Mouse (Mus musculus): ENCODE results near the gene Ifitm10. TPM values are rescaled to one million over a fixed set of nuclear protein-coding genes. Genes with fewer than 3 reads are reported as not detected.
"Not testable (repeated sequence)": the region's sequence is repeated elsewhere in the genome, so short reads cannot be mapped to it uniquely, and the experiment has no call there.

The Ifitm10 gene
- polyA plus RNA-seq, 1 experiment from 2014 or later: 0.53 TPM

- no peak overlapping the region for H3K4me3 ChIP-seq
- H3K9me3 ChIP-seq (replicated peaks): no peaks in the 10 kb centered on the region
- no peak for DNase-seq (ENCODE audit: low spot score)
- no peaks in the 10 kb centered on the region for H3K27me3 ChIP-seq (ENCODE audit: low read depth, poor library complexity, severe bottlenecking)
- no peaks in the 10 kb centered on the region for H3K36me3 ChIP-seq
- WGBS: 65% methylated on average over 4 of the region's 4 CpGs
- H3K4me1 ChIP-seq: 0 out of 2 replicates have a peak, but pooled peaks cover 5% of the 10 kb centered on the region
- no peak overlapping the region for H3K27ac ChIP-seq
Measured at GRCm38 (mm10) chr7:142347542-142347941, 26.0 kb downstream of the Ifitm10 start.

GRCm38 (mm10) chr7:142342247-142342640, 31.3 kb downstream of the Ifitm10 start:
- WGBS: 86% methylated on average over 3 of the region's 3 CpGs
- no peaks in the 10 kb centered on the region for H3K9me3 ChIP-seq (replicated peaks)
- peaks cover 16% of the 10 kb centered on the region for H3K4me1 ChIP-seq

GRCm38 (mm10) chr7:142341564-142342246, 31.8 kb downstream of the Ifitm10 start:
- Histone ChIP-seq H3K36me3 (no peaks in the 10 kb centered on the region), H3K27ac (peak overlapping the region; percentile 32), H3K27me3 (ENCODE audit: low read depth, poor library complexity, severe bottlenecking) (no peaks in the 10 kb centered on the region), H3K4me3 (no peak overlapping the region), H3K4me1 (peaks cover 16% of the 10 kb centered on the region), H3K9me3 (replicated peaks) (no peaks in the 10 kb centered on the region)
- no peak for DNase-seq (ENCODE audit: low spot score)
- 75% methylated on average over 10 of the region's 10 CpGs for WGBS

More at GRCm38 (mm10) chr7:142342247-142342640, 31.3 kb downstream of the Ifitm10 start:
- Histone ChIP-seq H3K36me3 (no peaks in the 10 kb centered on the region), H3K27ac (no peak overlapping the region), H3K4me3 (no peak overlapping the region), H3K27me3 (ENCODE audit: low read depth, poor library complexity, severe bottlenecking) (no peaks in the 10 kb centered on the region)
- no peak for DNase-seq (ENCODE audit: low spot score)

GRCm38 (mm10) chr7:142340269-142340970, 33.1 kb downstream of the Ifitm10 start:
- peak overlapping the region; percentile 12; the same call in 1 of the 2 replicates for H3K27ac ChIP-seq
- no peak for DNase-seq (ENCODE audit: low spot score)
- no peaks in the 10 kb centered on the region for H3K36me3 ChIP-seq
- H3K4me1 ChIP-seq: peaks cover 16% of the 10 kb centered on the region
- no peaks in the 10 kb centered on the region for H3K27me3 ChIP-seq (ENCODE audit: low read depth, poor library complexity, severe bottlenecking)
- no peaks in the 10 kb centered on the region for H3K9me3 ChIP-seq (replicated peaks)
- H3K4me3 ChIP-seq: no peak overlapping the region
- 56% methylated on average over 10 of the region's 10 CpGs for whole genome bisulfite sequencing

GRCm38 (mm10) chr7:142335151-142335550, 38.4 kb downstream of the Ifitm10 start:
- Histone ChIP-seq H3K36me3 (no peaks in the 10 kb centered on the region), H3K9me3 (replicated peaks) (no peaks in the 10 kb centered on the region), H3K4me3 (no peak overlapping the region), H3K27me3 (ENCODE audit: low read depth, poor library complexity, severe bottlenecking) (no peaks in the 10 kb centered on the region), H3K4me1 (peaks cover 39% of the 10 kb centered on the region), H3K27ac (peak overlapping the region; percentile 74)
- DNase-seq (ENCODE audit: low spot score): no peak
- WGBS: 90% methylated on average over 8 of the region's 8 CpGs

- peaks cover 42% of the 10 kb centered on the region for H3K4me1 ChIP-seq
- peak overlapping the region; percentile 74 for H3K27ac ChIP-seq
- H3K27me3 ChIP-seq (ENCODE audit: low read depth, poor library complexity, severe bottlenecking): no peaks in the 10 kb centered on the region
- no peak overlapping the region for H3K4me3 ChIP-seq
- H3K9me3 ChIP-seq (replicated peaks): no peaks in the 10 kb centered on the region
- no peaks in the 10 kb centered on the region for H3K36me3 ChIP-seq
- 4% methylated on average over 3 of the region's 3 CpGs for WGBS
- peak; percentile 99 for DNase-seq (ENCODE audit: low spot score)
Measured at GRCm38 (mm10) chr7:142334246-142334645, 39.3 kb downstream of the Ifitm10 start.

GRCm38 (mm10) chr7:142332741-142333140, 40.8 kb downstream of the Ifitm10 start:
- not testable (repeated sequence) for H3K27me3 ChIP-seq (ENCODE audit: low read depth, poor library complexity, severe bottlenecking); H3K4me3 ChIP-seq; DNase-seq (ENCODE audit: low spot score); H3K9me3 ChIP-seq (replicated peaks); H3K36me3 ChIP-seq
- peaks cover 52% of the 10 kb centered on the region for H3K4me1 ChIP-seq
- WGBS: 30% methylated on average over 5 of the region's 9 CpGs
- peak overlapping the region; percentile 74 for H3K27ac ChIP-seq

- 77% methylated on average over 4 of the region's 4 CpGs for WGBS
- Histone ChIP-seq H3K27ac (no peak overlapping the region), H3K4me1 (peaks cover 52% of the 10 kb centered on the region)
Measured at GRCm38 (mm10) chr7:142331281-142331680, 42.3 kb downstream of the Ifitm10 start.

GRCm38 (mm10) chr7:142330271-142330724, 43.3 kb downstream of the Ifitm10 start:
- Histone ChIP-seq H3K4me1 (peaks cover 52% of the 10 kb centered on the region), H3K27me3 (ENCODE audit: low read depth, poor library complexity, severe bottlenecking) (no peaks in the 10 kb centered on the region), H3K4me3 (no peak overlapping the region), H3K27ac (peak overlapping the region; percentile 64), H3K9me3 (replicated peaks) (no peaks in the 10 kb centered on the region), H3K36me3 (no peaks in the 10 kb centered on the region)
- no peak for DNase-seq (ENCODE audit: low spot score)
- 31% methylated on average over 9 of the region's 9 CpGs for WGBS

More at GRCm38 (mm10) chr7:142331281-142331680, 42.3 kb downstream of the Ifitm10 start:
- Histone ChIP-seq H3K27me3 (ENCODE audit: low read depth, poor library complexity, severe bottlenecking) (no peaks in the 10 kb centered on the region), H3K9me3 (replicated peaks) (no peaks in the 10 kb centered on the region), H3K36me3 (no peaks in the 10 kb centered on the region), H3K4me3 (no peak overlapping the region)
- DNase-seq (ENCODE audit: low spot score): no peak

- whole genome bisulfite sequencing: 37% methylated on average over 3 of the region's 3 CpGs
- H3K9me3 ChIP-seq (replicated peaks): no peaks in the 10 kb centered on the region
- H3K36me3 ChIP-seq: no peaks in the 10 kb centered on the region
- H3K4me1 ChIP-seq: peaks cover 44% of the 10 kb centered on the region
- no peak overlapping the region for H3K4me3 ChIP-seq
- peak overlapping the region; percentile 67; the same call in 1 of the 2 replicates for H3K27ac ChIP-seq
- H3K27me3 ChIP-seq (ENCODE audit: low read depth, poor library complexity, severe bottlenecking): no peaks in the 10 kb centered on the region
- DNase-seq (ENCODE audit: low spot score): no peak
Measured at GRCm38 (mm10) chr7:142328507-142328906, 45.0 kb downstream of the Ifitm10 start.

- Histone ChIP-seq H3K4me3 (no peak overlapping the region), H3K27ac (no peak overlapping the region), H3K36me3 (no peaks in the 10 kb centered on the region), H3K27me3 (ENCODE audit: low read depth, poor library complexity, severe bottlenecking) (no peaks in the 10 kb centered on the region), H3K9me3 (replicated peaks) (no peaks in the 10 kb centered on the region), H3K4me1 (peaks cover 43% of the 10 kb centered on the region)
- WGBS: 38% methylated on average over 9 of the region's 9 CpGs
- no peak for DNase-seq (ENCODE audit: low spot score)
Measured at GRCm38 (mm10) chr7:142326714-142327445, 46.7 kb downstream of the Ifitm10 start.

- H3K27me3 ChIP-seq (ENCODE audit: low read depth, poor library complexity, severe bottlenecking): no peaks in the 10 kb centered on the region
- H3K36me3 ChIP-seq: no peaks in the 10 kb centered on the region
- H3K4me3 ChIP-seq: no peak overlapping the region
- DNase-seq (ENCODE audit: low spot score): no peak
- peak overlapping the region; percentile 62; the same call in 1 of the 2 replicates for H3K27ac ChIP-seq
- no peaks in the 10 kb centered on the region for H3K9me3 ChIP-seq (replicated peaks)
- 80% methylated on average over 12 of the region's 12 CpGs for WGBS
- peaks cover 46% of the 10 kb centered on the region for H3K4me1 ChIP-seq
Measured at GRCm38 (mm10) chr7:142323396-142324117, 50.0 kb downstream of the Ifitm10 start.
